Mouse (Mus musculus) heart, adult 10 weeks (tissue): ENCODE data around the gene B2m. TPM values are rescaled to one million over a fixed set of nuclear protein-coding genes. Genes with fewer than 3 reads are reported as not detected.

Source experiments
- polyA plus RNA-seq: library from polyadenylated mRNA; stranded (reverse); fragments of 350-450 nt; fragmentation: Illumina TruSeq; extraction: RNeasy Lipid Tissue Mini Kit (QIAGEN cat#74804); gene quantifications from one replicate; pipeline ENCODE4 v1.2.3, GENCODE M21; 2014; ENCODE audit warnings: low read depth, low replicate concordance

The B2m gene
- polyA plus RNA-seq: 461 TPM

GRCm38 (mm10) chr2:122147508-122148241 is at the start of gene B2m:
Gene B2m, plus strand, starts transcription at chr2:122147686.

GRCm38 (mm10) chr2:122117961-122118958 is 29.2 kb upstream of the B2m start, which contains the start of gene Spg11:
Gene Spg11, minus strand, starts transcription at chr2:122118386.

DNA sequence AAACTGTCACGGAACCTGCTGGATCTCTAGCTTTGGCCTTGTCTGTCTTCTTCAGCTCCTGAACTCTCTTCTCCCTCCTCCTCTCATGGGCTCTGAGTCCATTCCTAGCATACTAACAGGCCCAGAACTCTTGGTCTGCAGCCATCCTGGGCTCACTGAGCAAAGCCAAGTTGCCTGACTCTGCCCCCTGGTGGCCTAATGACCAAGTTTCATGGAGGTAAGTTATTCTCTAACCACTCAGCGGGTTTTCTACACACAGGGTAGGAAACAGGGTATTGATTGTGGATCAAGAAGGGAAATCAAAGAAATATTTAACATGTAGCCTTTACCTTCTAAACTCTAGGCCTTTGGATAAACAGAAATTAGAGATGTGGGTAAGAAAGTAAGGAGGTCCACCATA is 13.2 kb downstream of the B2m start, which contains the start of gene Trim69:
TSS of gene Trim69 (plus strand) at position 21 of the 400 bp plus-strand sequence.

GRCm38 (mm10) chr2:122186106-122186505 is 38.6 kb downstream of the B2m start, which contains the start of the genes Patl2 and Terb2:
Gene Patl2, minus strand, starts transcription at chr2:122186189.
Gene Terb2, plus strand, starts transcription at chr2:122186272.

Other genes with a start within 250 kb of the B2m start
- gene Ctdspl2, start 191.7 kb upstream of the B2m start, polyA plus RNA-seq: 9.7 TPM
- not detected for gene Mageb3, start 191.6 kb upstream of the B2m start, polyA plus RNA-seq
- 36.9 TPM for gene Eif3j1, start 119.1 kb upstream of the B2m start, polyA plus RNA-seq
- 7.4 TPM for gene Spg11, start 29.3 kb upstream of the B2m start, polyA plus RNA-seq
- gene Trim69, start 13.0 kb downstream of the B2m start, polyA plus RNA-seq: 0.26 TPM
- gene Patl2, start 38.5 kb downstream of the B2m start, polyA plus RNA-seq: not detected
- gene Terb2, start 38.6 kb downstream of the B2m start, polyA plus RNA-seq: not detected
- 186 TPM for gene Sord, start 87.1 kb downstream of the B2m start, polyA plus RNA-seq
- gene Duox2, start 150.8 kb downstream of the B2m start, polyA plus RNA-seq: 0.42 TPM
- not detected for gene Duoxa2, start 151.2 kb downstream of the B2m start, polyA plus RNA-seq
- gene Duoxa1, start 166.0 kb downstream of the B2m start, polyA plus RNA-seq: 0.63 TPM
- gene Duox1, start 168.0 kb downstream of the B2m start, polyA plus RNA-seq: 0.29 TPM
- gene Shf, start 221.5 kb downstream of the B2m start, polyA plus RNA-seq: 3.1 TPM